Mouse (Mus musculus) erythroblast, embryonic 14.5 days (primary cell): ENCODE data around the gene Insl5.

Experiments used
- GATA1 ChIP-seq: IDR thresholded peaks from 2 replicates; pipeline ENCODE4 v1.6.1; 2012; ENCODE audit warnings: low read length, inconsistent platforms, mixed read lengths
- TAL1 ChIP-seq: IDR thresholded peaks from 3 replicates; pipeline ENCODE4 v1.6.1; 2012; ENCODE audit warnings: low read length, inconsistent platforms, mixed read lengths

DNA sequence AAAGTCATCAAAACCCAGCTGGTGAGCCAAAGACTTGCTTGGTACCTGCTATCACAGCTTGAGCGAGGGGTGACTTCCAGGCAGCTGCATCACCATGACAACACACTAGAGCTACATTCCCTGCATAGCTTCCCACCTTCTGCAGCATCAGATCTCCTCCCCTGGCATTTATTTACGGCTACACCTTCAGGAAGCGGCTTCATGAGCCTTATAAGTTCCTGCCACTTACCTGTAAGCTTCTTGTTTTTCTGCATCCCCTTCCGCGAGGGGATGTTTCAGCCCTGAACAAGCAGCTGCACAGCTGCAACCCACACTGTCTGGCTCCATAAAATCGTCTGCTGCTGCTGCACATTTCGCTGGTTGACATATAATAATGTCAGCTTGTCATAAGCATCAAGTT, 14.8 kb downstream of the Insl5 start:
- TF ChIP-seq GATA1 (no peak), TAL1 (no peak)
